Mouse (Mus musculus) telencephalon, adult 2 months (tissue): ENCODE measurements around the gene Spata2.

Source experiments
- DNase-seq: peaks from one replicate; pipeline ENCODE4 v3.0.0-alpha.2; 2011; ENCODE audit warnings: low read depth, low spot score

Gene Spata2

GRCm38 (mm10) chr2:167449331-167450275 lies 43.1 kb downstream of the Spata2 start:
- DNase-seq = no peak

GRCm38 (mm10) chr2:167447629-167448028 lies 45.1 kb downstream of the Spata2 start:
- DNase-seq = no peak

GRCm38 (mm10) chr2:167447207-167447606 lies 45.5 kb downstream of the Spata2 start:
- no peak for DNase-seq

DNA sequence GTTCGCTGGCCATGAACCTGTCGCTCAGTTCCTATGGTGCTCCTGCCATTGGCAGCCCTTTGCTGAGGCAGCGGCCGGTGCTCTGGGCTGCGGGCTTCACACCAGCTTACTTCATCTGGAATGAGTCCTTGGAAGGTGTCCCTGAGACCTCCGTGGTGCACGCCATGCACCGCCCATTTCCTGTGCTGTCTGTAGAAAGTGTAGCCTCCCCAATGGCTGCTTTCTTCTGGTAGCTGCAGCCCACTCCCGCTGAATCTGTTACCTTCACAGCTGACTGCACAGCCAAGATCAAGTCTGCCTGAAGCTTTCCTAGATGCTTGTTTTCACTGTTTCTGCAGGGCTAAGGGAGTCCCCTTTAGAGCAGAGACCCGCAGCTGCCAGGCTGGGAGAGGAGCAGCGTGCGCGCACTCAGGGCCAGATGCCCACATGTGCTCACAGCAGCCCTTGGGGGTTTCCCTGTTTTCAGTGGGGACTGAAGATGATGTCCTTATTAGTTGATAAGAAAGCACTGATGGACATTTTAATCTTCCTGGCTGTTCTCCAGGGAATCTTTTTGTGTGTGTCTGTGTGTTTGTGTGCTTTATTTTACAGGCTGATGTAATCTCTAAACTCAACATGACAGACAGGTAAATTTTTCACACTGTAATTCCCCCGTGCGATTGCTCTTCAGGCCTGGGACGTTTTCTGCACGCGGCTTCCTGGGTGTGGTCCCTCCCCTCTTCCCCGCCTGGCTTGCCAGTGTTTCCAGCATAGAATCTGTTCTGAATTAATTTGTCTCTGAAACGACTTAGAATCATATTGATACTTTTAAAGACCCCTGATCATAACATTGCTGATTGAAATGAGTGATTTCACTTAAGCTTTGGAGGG lies 46.5 kb downstream of the Spata2 start:
- no peak for DNase-seq

GRCm38 (mm10) chr2:167443411-167444193 lies 49.1 kb downstream of the Spata2 start:
- DNase-seq = no peak

GRCm38 (mm10) chr2:167439422-167439821 lies 53.3 kb downstream of the Spata2 start:
- no peak for DNase-seq

- no peak for DNase-seq
Measured at GRCm38 (mm10) chr2:167436371-167436770, 56.3 kb downstream of the Spata2 start.

GRCm38 (mm10) chr2:167435631-167436030 lies 57.1 kb downstream of the Spata2 start:
- no peak for DNase-seq

DNA sequence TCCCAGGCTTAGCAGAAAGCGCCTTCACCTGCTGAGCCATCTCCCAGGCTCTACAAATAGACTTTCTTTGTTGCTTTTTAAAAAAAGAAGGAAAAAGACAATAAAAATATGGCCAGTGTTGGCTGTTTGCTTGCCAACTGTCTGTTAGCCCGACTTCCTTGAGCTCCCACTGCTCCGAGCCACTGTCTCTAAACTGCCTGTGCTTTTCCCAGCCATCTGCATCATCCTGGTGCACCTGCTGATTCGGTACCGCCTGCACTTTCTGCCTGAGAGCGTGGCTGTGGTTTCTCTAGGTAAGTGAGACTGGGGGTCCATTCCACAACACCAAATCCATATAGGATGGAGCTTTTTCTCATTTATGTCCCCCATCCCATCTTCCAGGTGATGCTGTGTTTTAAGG lies 58.1 kb downstream of the Spata2 start:
- no peak for DNase-seq

DNA sequence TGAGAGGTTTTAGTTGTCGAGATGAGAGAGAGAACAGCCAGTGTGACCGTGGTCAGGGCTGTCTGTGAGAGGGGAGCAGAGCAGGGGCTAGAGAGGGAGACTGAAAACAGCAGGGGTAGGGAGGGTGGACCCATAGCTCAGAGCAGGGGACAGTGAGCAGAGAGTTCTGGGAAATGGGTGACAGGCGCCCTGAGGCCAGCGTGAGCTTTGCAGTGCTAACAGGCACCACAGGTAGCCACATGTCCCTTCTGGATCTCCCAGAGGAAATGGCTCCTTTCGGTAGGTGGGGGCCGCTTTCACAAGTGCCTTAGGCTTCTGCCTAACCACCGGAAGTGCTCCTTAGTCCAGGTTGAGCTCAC lies 61.3 kb downstream of the Spata2 start:
- no peak for DNase-seq
